Mouse (Mus musculus) gastrocnemius, adult 8-10 months (tissue): Measurements from ENCODE around the gene Secisbp2. TPM values are rescaled to one million over a fixed set of nuclear protein-coding genes. Genes with fewer than 3 reads are reported as not detected.
A peak's percentile ranks its signal among the peaks of the same experiment; 100 is the strongest.
"Not testable (repeated sequence)": the region's sequence is repeated elsewhere in the genome, so short reads cannot be mapped to it uniquely, and the experiment has no call there.

Source experiments
- DNase-seq, 2 experiments: peaks; one replicate each; pipeline ENCODE4 v3.0.0; 2022; ENCODE audit warnings: low spot score in 2 of 2
- total RNA-seq, 4 experiments: library from RNA; stranded (reverse); gene quantifications; 2 replicates each; pipeline ENCODE4 v1.2.4; 2022

Secisbp2 gene
- total RNA-seq: 1 to 10 TPM; 7.6 to 8.9 (median 7.7) TPM

DNA sequence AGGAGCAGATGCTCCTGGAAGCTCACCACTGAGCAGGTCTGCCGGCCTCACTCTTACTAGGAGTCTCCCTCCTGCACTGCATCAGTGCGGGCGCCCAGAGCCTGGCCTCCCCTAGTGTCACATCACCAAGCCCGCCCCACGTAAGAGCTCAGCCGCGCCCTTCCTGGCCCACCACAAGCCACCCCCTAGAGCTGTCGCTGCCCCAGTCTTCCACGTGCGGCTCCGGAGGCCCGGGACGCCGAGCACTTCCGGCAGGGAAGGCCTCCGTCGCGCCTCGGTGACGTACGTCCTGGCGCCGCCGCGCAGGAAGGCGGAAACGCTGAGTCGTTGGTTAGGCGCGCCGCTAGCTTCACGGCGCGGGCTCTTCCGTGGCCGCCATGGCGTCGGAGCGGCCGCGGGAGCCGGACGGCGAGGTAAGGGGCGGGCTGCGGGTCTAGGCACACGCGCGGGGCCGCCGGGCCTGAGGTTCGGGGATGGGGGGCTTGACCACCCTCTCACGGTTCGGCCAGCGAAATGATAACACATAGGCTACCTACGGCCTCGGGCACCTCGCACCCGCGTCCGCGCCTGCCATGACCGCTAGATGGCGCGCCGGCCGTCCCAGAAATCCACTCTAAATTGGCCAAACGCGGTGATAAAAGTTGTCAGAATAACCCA lies at the start of gene Secisbp2:
TSS of gene Secisbp2 (plus strand) at position 290 of the 657 bp plus-strand sequence.
- DNase-seq: peak; percentile 85 to 88

DNA sequence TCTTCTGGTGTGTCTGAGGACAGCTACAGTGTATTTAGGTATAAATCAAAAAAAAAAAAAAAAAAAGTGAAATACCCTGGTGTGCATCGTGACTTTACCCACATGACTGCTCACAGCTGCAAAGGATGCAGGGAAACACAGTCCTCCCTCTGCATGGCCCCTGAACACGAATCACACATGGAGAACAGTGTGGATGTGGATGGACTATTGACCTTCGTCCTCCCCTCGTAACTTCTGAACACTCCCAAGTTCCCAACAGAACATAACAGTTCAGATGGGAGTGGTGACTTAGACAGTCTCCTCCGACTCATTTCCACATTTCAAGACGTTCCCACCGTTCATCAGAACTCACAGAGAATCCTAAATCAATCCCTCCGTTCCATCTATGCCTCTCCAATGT lies 48.7 kb upstream of the Secisbp2 start:
- DNase-seq: no peak

DNA sequence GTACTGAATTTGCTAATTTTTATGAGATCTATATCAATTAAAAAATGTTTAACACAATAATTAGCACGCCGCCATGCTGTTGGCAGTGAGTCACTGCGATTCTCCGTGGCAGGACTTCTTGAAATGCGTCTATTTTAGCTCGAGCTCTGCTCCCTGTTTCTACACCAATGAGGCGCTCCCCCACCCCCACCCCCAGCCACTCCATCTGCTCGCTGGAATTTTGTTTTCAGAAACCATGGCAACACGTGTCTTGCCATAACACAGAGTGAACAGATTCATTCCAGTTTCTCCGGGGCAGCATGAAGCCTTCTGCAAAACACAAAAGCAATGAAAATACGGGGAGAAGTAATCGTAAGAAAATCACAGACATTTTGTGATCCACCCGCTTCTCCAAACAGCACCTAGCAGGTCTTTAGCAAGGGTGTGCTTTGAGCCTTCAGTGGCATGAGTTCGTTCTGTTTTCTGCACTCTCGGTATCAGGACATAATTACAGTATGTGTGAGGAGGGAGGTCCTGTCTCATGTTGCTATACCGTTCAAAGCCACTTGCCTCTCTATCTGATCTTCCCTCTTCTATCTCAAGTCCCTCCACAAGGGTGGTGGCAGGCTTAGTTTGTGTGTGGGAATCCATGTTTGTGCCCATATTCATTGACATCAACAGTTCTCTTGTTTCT lies 48.1 kb upstream of the Secisbp2 start:
- no peak for DNase-seq

DNA sequence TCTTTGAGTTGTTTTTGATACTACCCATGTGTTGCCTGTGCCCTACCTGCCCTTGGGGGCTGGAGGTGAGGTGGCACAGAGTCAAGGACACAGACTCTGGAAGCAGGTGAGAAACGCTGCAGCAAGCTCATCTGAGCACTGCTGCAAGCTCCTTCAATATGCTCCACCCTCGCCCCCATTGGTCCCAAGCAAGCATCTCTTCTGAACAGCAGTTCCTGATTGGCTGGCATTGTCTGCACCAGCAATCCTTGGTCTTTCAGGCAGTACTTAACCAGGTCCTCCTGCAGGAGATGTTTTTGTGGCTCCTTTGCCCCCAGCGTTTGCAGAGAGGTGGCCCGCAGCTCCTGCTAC lies 47.6 kb upstream of the Secisbp2 start:
- DNase-seq: no peak

DNA sequence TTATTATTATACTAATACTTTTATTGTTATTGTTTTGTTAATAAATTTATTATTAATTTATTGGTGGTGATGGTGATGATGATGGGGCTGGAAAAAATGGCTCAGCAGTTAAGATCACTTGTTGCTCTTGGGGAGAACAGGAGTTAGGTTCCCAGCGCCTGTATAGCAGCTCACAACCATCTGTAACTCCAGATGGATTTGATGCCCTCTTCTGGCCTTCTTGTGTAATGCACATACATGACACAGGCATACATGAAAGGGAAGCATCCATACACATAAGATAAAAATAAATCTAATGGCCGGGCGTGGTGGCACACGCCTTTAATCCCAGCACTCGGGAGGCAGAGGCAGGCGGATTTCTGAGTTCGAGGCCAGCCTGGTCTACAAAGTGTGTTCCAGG lies 42.3 kb upstream of the Secisbp2 start:
- no peak for DNase-seq

DNA sequence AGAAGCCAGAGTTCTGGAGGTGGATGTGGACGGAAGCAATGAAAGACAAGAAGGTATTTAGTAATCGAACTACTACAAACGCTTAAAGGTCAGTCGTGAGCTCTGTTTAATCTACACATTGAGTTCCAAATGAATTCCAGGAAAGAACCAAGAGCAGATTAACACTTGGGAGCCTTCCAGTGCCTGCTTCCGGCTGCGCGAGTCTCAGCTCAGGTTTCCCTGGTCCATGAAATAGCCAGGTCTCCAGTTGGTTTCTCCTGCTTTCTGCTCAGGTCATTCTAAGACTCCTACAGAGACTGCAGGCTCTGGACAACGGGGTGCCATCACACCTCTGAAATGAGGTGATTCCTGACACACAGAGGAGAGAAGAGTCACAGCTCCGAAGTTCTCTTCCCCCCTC lies 40.4 kb upstream of the Secisbp2 start:
- DNase-seq: no peak

DNA sequence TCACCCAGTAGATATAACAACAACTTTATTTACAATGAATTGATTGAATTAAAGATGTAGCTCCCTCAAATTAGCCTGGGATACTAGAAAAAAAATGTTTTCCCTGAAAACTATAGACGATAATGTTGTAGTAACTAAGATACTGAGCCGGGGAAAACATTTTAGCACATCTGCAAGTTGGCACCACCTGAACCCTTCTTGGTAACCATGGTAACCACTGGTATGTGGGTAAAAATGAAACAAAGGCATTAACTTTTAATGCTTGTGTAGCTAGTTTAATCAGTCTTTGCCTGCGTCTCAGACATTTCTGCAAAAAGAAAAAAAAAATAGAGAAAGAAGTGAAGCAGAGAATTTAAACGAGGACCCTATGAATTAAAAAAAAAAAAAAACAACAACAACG lies 40.0 kb upstream of the Secisbp2 start:
- DNase-seq: no peak

DNA sequence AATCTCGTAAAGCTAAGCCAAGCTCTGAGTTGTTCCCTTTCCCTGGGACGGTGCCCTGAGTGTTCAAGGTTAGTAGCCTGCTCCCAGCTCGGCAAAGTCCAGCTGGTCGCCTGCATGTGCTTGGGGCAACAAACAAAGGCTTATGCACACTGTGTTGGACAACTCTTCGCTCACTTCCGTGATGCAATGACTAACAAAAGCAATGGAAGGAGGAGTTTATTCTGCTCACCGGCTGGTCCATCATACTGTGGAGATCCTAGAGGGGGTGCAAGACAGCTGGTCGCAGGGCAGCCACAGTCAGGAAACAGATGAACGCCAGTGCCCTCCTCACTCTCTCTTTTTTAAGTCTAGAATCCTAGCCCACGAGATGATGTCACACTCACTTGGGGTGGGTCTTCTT lies 35.7 kb upstream of the Secisbp2 start:
- DNase-seq: no peak

DNA sequence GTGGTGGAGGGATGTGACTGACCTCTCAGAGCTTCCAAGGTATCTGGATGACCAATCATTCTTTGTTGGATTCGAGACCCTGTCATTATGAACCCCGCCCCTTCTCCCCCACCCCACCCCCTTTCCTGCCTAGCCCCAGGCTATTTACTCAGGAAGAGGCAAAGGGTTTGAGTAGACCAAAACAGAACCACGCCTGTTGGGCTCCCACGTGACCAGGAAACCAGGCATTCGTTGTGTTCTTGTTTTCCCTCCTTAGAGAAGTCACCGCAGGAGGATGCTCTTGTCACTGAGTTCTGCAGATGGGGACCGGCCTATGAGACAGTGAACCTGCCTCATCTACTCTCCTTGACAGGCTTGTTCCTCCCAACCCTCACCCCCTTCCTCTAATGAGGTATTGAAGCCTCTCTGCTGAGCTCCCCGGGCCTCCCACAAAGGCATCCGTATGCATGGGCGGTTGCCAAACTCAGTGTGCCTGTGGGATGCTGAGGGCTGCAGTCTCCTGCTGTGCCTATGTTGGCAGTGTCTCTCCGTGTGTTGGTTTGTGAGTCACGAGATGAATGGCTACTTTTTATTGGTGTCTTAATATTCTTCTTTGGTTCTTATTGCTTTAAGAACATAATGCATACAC lies 35.0 kb upstream of the Secisbp2 start:
- no peak for DNase-seq

DNA sequence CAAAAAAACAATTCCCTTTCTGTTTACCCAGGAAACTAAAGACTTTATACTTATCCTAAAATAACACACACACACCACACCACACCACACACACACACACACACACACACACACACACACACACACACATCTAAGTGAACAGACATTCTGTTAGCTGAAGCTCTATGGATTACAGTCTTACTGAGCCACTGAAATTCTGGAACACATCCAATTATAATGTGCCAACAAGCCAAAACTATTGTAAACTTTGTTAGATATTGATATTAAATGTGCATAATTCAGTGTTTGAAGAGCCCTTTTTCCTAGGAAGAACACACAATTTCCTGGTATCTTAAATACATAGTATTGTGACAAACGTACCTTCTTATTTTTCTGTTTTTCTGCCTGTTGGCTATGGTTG lies 34.2 kb upstream of the Secisbp2 start:
- DNase-seq: no peak

DNA sequence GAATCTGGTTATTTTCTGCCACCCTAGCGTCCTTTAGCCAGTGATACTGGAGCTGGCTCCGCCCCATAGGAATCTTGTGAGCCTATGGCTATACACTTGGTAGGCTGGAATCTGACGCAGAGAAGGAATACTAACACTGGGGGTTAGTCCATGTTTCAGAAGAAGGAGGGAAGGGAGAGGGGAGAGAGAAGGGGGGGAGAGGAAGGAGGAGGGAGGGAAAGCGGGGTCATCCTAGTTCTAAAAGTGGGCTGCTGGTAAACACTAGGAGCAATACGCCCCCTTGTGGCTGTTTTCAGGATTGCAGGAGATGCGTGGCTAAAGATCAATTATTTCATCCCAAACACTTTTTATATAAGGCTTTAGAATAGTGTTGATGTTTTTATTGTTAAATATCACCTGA lies 33.6 kb upstream of the Secisbp2 start:
- DNase-seq: peak in 1 of 2 experiments; percentile 10

DNA sequence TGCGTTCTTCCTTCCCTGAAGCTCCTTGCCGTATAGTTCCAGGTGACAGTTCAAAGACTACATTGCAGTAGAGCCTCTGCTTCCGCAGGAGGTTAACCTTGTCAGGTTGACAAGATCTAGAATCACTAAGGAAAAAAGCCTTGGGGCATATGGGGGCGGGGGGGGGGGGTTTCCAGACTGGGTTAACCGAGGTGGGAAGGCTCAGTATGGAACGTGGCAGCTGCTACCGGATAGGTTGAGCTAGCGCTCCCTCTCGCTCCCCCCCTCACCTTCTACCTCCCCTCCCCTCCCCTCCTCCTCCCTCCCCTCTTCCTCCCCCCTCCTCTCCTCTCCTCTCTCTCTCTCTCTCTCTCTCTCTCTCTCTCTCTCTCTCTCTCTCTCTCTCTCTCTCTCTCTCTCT lies 32.9 kb upstream of the Secisbp2 start:
- no peak for DNase-seq

DNA sequence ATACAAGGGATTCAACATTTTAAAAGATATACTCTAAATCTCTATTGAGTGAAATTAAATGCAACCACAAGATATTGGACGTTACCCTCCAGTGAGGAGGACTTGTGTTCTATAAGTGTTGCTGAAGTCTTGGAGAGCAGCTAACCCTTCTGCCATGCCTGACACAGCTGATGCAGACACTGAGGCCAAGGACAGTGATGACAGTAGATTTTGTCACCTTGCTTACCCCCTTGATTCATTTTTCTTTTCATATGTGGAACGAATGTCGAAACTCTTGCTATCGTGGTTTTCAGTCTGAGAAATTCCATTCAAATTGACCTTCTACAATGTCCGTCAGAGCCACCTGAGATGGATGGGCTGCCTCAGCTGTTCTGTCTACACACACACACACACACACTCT lies 28.9 kb upstream of the Secisbp2 start:
- no peak for DNase-seq

DNA sequence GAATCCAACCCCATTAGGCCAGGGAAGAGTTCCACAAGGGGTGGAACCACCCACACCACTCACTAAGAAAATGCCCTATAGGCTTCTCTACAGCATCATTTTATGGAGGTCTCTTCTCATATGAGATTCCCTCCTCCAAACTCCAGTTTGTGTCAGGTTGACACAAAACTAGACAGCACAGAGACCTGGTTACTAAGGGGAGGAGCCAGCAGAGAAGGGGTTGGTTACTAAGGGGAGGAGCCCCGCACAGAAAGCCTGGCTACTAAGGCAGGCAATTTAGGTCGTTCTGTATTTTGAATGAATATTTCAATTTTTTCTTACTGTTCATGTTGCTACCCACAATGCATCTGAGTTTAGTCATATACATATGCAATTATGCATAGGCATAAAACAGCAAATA lies 27.8 kb upstream of the Secisbp2 start:
- DNase-seq: no peak

DNA sequence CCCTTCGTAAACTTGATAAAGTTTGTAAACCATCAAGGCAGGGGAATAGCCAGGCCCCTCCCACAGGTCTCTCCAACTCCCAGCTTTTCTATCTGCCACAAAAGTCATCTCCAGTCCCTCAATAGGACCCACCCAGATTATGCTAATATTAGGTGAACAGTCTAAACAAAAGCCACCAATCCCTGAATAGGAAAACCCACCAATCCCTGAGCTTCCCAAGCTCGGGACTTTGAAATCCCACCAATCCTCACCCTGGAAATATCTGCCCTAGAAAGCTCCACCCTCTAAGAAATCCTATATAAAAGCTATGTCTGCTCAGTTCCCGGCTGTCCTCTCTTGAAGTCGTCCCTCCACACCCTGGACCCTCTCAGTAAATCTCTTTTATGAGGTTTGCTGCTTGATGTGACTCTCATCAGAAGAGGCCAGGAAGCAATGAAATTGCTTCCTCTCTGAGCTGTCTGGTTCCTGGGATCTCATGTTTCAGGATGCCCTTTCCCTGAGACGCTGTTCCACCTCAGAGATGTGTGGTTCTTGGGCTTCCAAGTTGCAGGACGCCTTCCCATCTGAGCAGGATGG lies 23.1 kb upstream of the Secisbp2 start:
- no peak for DNase-seq

DNA sequence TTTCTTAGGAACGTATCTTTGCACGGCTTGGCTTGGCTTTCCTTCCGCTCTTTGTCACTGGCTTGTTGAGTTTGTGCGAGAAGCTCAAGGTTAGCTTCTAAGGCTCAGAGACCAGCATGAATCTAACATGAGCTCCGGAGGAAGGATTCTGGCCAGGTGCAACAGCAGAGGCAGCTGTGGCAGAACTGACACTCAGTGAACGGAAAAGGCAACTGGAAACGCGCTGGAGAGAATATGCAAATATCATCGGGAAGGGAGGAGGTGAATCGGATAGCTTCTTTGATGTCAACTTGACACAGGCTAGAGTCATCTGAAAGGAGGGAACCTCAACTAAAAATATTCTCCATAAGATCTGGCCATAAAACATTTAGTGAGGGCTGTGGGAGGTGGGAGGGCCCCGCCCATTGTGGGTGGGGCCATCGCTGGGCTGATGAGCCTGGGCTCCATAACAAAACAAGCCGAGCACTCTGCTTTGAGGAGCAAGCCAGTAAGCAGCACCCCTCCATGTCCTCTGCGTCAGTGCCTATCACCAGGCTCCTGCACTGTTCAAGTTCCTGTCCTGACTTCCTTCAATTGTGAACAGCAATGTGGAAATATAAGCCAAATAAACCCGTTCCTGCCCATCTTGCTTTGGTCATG lies 20.0 kb upstream of the Secisbp2 start:
- DNase-seq: no peak

DNA sequence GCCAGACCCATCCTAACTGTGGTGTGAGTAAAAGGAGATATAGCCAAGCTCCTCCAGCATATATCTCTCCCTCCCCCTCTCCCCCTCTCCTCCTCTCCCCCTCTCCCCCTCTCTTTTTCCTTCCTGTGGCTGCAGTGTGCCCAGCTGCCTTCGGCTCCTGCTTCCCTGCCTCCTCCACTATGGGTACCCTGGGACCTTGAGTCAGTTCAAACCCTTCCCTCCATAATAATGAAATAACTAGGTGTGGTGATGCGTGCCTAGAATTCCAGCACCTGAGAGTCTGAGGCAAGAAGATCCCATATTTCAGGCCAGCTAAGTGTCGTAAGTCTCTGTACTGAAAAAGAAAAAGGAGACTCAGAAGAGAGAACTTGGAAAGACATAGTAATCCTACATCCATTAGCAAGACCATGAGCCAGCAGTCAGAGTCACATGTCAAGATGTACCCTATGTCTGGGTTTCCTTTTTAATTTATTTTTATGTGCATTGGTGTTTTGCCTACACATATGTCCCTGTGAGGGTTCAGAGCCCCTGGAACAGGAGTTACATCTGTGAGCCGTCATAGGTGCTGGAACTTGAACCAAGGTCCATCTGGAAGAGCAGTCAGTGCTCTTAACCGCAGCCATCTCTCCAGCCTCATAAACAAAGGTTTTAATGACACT lies 18.8 kb upstream of the Secisbp2 start:
- no peak for DNase-seq

DNA sequence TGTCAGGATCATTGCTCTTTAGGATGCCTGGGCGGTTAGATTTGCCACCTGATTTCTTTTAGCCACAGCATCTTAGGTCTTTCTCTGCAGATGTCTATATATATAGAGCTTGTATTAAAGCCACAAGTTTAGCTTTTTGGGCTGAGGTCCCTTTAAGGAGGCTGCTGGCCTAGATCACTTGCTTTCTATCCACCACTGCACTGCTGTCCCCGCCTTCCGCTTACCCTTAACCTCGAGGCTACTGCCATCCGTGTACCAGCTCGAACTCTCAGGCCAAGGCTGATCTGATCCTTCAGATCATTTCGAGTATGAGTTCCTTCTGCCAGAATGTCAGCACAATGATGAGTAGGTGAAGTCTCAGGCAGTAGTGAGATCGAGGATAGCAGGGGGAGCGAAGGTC lies 16.1 kb upstream of the Secisbp2 start:
- not testable (repeated sequence) for DNase-seq

DNA sequence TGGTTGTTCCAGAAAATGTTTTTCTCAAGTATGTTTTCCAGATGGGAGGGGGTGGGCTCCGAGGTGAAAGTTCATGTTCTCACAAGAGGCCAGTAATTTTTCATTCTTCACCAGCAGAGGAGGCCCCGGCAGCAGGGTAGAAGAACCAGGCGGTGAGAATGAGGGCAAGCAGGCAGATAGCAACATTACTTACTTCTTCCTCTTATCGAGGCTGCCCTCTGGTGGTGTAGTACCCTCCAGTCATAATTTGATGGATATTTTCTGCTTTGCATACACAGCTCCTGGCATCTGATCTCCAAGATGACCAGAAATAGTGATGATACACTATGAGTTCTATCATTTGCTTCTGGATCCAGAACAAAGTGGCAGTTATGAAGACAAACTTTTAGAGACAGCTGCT lies 12.5 kb upstream of the Secisbp2 start:
- DNase-seq: no peak

DNA sequence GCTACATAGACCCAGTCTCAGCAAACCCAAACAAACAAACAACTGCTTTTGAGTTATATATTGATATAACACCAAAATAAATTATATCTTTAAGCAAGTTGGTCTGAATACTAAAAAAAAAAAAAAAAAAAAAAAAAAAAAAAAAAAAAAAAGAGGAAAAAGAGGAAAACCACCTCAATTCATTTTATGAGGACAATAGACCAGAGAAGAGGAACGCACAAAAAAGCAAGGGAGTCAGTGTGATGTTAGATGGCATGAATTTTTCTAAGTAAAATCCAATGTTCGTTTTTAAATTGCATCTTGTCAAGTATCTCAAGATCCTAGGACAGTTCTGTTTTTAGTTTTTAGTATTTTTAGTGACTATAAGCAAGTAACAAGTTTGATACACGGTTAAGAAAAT lies 10.1 kb upstream of the Secisbp2 start:
- no peak for DNase-seq

DNA sequence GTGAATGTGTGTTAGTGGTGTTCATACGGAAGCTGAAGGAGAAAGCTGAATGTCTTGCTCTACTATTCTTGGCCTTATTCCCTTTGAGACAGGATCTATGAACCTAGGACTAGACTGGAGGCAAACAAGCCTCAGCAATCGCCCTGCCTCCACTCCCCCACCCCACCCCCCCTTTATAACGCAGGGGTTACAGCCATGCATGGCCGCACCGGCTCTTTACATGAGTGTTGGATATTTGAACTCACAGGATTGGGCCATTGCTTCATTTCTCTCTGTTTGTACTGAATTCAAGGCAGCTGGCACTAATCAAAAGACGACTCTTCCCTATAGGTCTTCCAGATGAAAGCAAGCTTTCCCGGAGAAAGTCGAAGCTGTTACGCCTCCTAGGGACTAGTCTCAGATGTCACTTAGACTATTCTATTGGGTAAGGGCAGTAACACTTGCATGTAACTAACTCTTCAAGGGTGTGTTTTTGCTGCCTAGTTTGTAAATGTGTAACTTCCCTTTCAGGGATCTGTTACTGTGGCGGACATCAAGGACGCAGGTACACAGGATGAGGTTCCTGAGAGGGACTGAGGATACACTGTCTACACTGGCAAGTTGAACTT lies 9.2 kb upstream of the Secisbp2 start:
- DNase-seq: no peak
